Mouse (Mus musculus): ENCODE data around the gene Ryk. TPM values are rescaled to one million over a fixed set of nuclear protein-coding genes. Genes with fewer than 3 reads are reported as not detected.

Ryk gene
- total and polyA plus RNA-seq, 2 experiments from 2014 or later = 9.5 to 39.2 TPM

- 85% methylated on average over 7 of the region's 7 CpGs for WGBS
- no peak overlapping the region for H3K9ac ChIP-seq (replicated peaks; ENCODE audit: low read length, poor library complexity, severe bottlenecking)
- H3K27me3 ChIP-seq (ENCODE audit: insufficient read depth, low read length) = no peaks in the 10 kb centered on the region
- TF ChIP-seq CTCF (IDR thresholded peaks at IDR 0.05) = no peak
- H3K36me3 ChIP-seq (ENCODE audit: insufficient read depth, low read length) = 0 out of 2 replicates have a peak, but pooled peaks cover 5% of the 10 kb centered on the region
- DNase-seq (ENCODE audit: low spot score) (no peak), ATAC-seq (ENCODE audit: low FRiP score) (no peak)
- no peak overlapping the region for H3K27ac ChIP-seq (ENCODE audit: low read depth, low read length)
- H3K4me1 ChIP-seq (ENCODE audit: insufficient read depth, low read length) = peaks cover 7% of the 10 kb centered on the region; the same call in 1 of the 2 replicates
- H3K4me2 ChIP-seq (ENCODE audit: low read depth, low read length, poor library complexity, severe bottlenecking) = no peak overlapping the region
- no peaks in the 10 kb centered on the region for H3K9me3 ChIP-seq (ENCODE audit: low read length)
- H3K4me3 ChIP-seq (ENCODE audit: low read depth, low read length) = no peak overlapping the region
These were observed 26.2 kb downstream of the Ryk start for GRCm38 (mm10) chr9:102860802-102861469.

- DNase-seq (ENCODE audit: low spot score) = no peak
- H3K27me3 ChIP-seq (ENCODE audit: insufficient read depth, low read length) = no peaks in the 10 kb centered on the region
- TF ChIP-seq CTCF (IDR thresholded peaks at IDR 0.05) = no peak
- no peak overlapping the region for H3K4me3 ChIP-seq (ENCODE audit: low read depth, low read length)
- 0 out of 2 replicates have a peak, but pooled peaks cover 5% of the 10 kb centered on the region for H3K36me3 ChIP-seq (ENCODE audit: insufficient read depth, low read length)
- no peak overlapping the region for H3K9ac ChIP-seq (replicated peaks; ENCODE audit: low read length, poor library complexity, severe bottlenecking)
- H3K4me1 ChIP-seq (ENCODE audit: insufficient read depth, low read length) = peaks cover 7% of the 10 kb centered on the region; the same call in 1 of the 2 replicates
- no peak overlapping the region for H3K4me2 ChIP-seq (ENCODE audit: low read depth, low read length, poor library complexity, severe bottlenecking)
- WGBS = 89% methylated on average over 7 of the region's 7 CpGs
- no peak for ATAC-seq (ENCODE audit: low FRiP score)
- H3K9me3 ChIP-seq (ENCODE audit: low read length) = no peaks in the 10 kb centered on the region
- no peak overlapping the region for H3K27ac ChIP-seq (ENCODE audit: low read depth, low read length)
These were observed 27.1 kb downstream of the Ryk start for GRCm38 (mm10) chr9:102861789-102862188.

GRCm38 (mm10) chr9:102862260-102862659 is 27.5 kb downstream of the Ryk start:
- H3K4me2 ChIP-seq (ENCODE audit: low read depth, low read length, poor library complexity, severe bottlenecking) = no peak overlapping the region
- no peaks in the 10 kb centered on the region for H3K9me3 ChIP-seq (ENCODE audit: low read length)
- 0 out of 2 replicates have a peak, but pooled peaks cover 5% of the 10 kb centered on the region for H3K36me3 ChIP-seq (ENCODE audit: insufficient read depth, low read length)
- H3K4me3 ChIP-seq (ENCODE audit: low read depth, low read length) = no peak overlapping the region
- no peak for TF ChIP-seq CTCF (IDR thresholded peaks at IDR 0.05)
- ATAC-seq (ENCODE audit: low FRiP score) (no peak), DNase-seq (ENCODE audit: low spot score) (no peak)
- no peak overlapping the region for H3K27ac ChIP-seq (ENCODE audit: low read depth, low read length)
- H3K4me1 ChIP-seq (ENCODE audit: insufficient read depth, low read length) = peaks cover 7% of the 10 kb centered on the region; the same call in 1 of the 2 replicates
- H3K9ac ChIP-seq (replicated peaks; ENCODE audit: low read length, poor library complexity, severe bottlenecking) = no peak overlapping the region
- H3K27me3 ChIP-seq (ENCODE audit: insufficient read depth, low read length) = no peaks in the 10 kb centered on the region
- WGBS = 71% methylated on average over 3 of the region's 3 CpGs

- 59% methylated on average over 14 of the region's 14 CpGs for WGBS
- Histone ChIP-seq H3K27ac (ENCODE audit: low read depth, low read length) (no peak overlapping the region), H3K4me1 (ENCODE audit: insufficient read depth, low read length) (peaks cover 7% of the 10 kb centered on the region; the same call in 1 of the 2 replicates), H3K36me3 (ENCODE audit: insufficient read depth, low read length) (peaks cover 17% of the 10 kb centered on the region), H3K27me3 (ENCODE audit: insufficient read depth, low read length) (no peaks in the 10 kb centered on the region), H3K4me2 (ENCODE audit: low read depth, low read length, poor library complexity, severe bottlenecking) (no peak overlapping the region), H3K9me3 (ENCODE audit: low read length) (no peaks in the 10 kb centered on the region), H3K9ac (replicated peaks; ENCODE audit: low read length, poor library complexity, severe bottlenecking) (no peak overlapping the region), H3K4me3 (ENCODE audit: low read depth, low read length) (no peak overlapping the region)
- no peak for TF ChIP-seq CTCF (IDR thresholded peaks at IDR 0.05)
- ATAC-seq (ENCODE audit: low FRiP score) (no peak), DNase-seq (ENCODE audit: low spot score) (peak; percentile 47)
These were observed 29.3 kb downstream of the Ryk start for GRCm38 (mm10) chr9:102863876-102864545.

- peaks cover 7% of the 10 kb centered on the region; the same call in 1 of the 2 replicates for H3K4me1 ChIP-seq (ENCODE audit: insufficient read depth, low read length)
- no peak for TF ChIP-seq CTCF (IDR thresholded peaks at IDR 0.05)
- H3K4me2 ChIP-seq (ENCODE audit: low read depth, low read length, poor library complexity, severe bottlenecking) = no peak overlapping the region
- H3K27ac ChIP-seq (ENCODE audit: low read depth, low read length) = no peak overlapping the region
- 73% methylated on average over 8 of the region's 8 CpGs for WGBS
- H3K9ac ChIP-seq (replicated peaks; ENCODE audit: low read length, poor library complexity, severe bottlenecking) = no peak overlapping the region
- H3K27me3 ChIP-seq (ENCODE audit: insufficient read depth, low read length) = no peaks in the 10 kb centered on the region
- H3K36me3 ChIP-seq (ENCODE audit: insufficient read depth, low read length) = peaks cover 17% of the 10 kb centered on the region
- ATAC-seq (ENCODE audit: low FRiP score) (no peak), DNase-seq (ENCODE audit: low spot score) (no peak)
- no peak overlapping the region for H3K4me3 ChIP-seq (ENCODE audit: low read depth, low read length)
- no peaks in the 10 kb centered on the region for H3K9me3 ChIP-seq (ENCODE audit: low read length)
These were observed 30.2 kb downstream of the Ryk start for GRCm38 (mm10) chr9:102864931-102865330.
